Mouse (Mus musculus) gastrocnemius, adult 2 months (tissue): ENCODE data around the gene Cacna1e. TPM values are rescaled to one million over a fixed set of nuclear protein-coding genes. Genes with fewer than 3 reads are reported as not detected.
A peak's percentile ranks its signal among the peaks of the same experiment; 100 is the strongest.

Experiments
- DNase-seq: peaks from one replicate; pipeline ENCODE4 v3.0.0; 2022
- H3K27ac ChIP-seq: fragments of 200-600 bp; 2 replicates; pipeline ENCODE4 v1.8.1; 2022; ENCODE audit warnings: mild to moderate bottlenecking
- H3K4me3 ChIP-seq: fragments of 200-600 bp; 2 replicates; pipeline ENCODE4 v1.8.1; 2022; ENCODE audit warnings: mild to moderate bottlenecking, moderate library complexity
- CTCF ChIP-seq: fragments of 200-600 bp; IDR thresholded peaks from 2 replicates; pipeline ENCODE4 v1.8.1; 2022; ENCODE audit warnings: antibody characterized with exemption, mild to moderate bottlenecking, moderate library complexity
- intact Hi-C: fragments of 180-260 bp; cut with DNase I; formaldehyde crosslinking; loops from one replicate; pipeline ENCODE4 v1.15.1; 2025
- total RNA-seq, 2 experiments: library from RNA; stranded (reverse); gene quantifications; 2 replicates each; pipeline ENCODE4 v1.2.3; 2021

Gene Cacna1e
- total RNA-seq, 2 experiments from 2014 or later, result 0.05 to 0.06 TPM

DNA sequence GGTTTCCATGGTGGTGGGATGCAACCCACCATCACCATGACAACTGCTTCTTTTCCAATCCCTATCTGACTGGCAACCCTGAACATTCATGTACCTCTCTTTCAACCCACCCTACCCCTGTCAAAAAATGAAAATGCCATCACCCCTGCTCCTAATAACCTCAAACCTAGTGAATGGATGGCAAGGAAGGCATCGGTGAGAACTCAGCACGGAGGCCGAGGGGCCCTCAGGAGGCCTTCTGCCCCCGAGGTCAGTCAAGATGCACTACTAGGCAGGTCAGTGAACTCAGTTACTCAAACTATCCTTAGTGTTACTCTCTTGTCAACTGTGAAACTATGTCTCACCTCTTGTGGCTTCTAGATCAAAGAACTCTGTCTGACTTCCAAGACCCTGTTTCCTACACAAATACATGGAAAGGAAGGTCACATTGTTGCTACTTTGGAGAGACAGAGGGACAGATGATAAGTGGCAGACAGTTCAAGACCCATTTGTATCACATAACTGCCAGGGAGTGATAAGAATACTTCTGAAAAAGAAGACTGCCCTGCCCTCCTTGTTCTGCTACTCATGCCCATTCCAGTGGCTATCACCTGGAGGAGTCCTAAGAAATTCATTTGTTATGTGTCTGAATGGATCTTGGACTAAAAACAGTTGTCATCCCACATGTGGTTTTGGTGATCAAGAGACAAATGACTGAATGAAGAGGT, 176.6 kb downstream of the Cacna1e start:
- no peak for DNase-seq
- TF ChIP-seq CTCF, result no peak
- intact Hi-C loops, result no loop called here
- Histone ChIP-seq H3K4me3 (no peak overlapping the region), H3K27ac (no peak overlapping the region)

DNA sequence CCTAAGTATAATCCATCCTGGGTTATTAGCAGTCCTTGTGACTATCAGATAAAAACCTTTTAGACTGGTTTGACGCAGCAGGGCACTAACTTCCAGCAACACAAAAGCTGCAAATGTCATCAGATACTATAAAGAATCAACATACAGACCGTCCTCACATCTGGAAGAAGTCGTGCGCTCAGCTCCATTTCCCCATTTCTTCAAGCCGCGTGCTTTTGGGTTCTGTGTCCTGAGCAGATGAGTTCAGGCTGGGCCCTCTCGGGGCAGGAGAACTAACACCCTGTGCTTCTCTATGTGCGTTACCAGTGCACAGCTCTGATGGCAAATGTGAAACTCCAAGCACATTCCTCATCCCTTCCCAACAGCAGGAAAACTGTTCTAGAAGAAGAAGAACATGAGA, 177.3 kb downstream of the Cacna1e start:
- DNase-seq, result no peak
- intact Hi-C loops, result no loop called here
- TF ChIP-seq CTCF, result no peak
- no peak overlapping the region for H3K4me3 ChIP-seq
- H3K27ac ChIP-seq, result no peak overlapping the region

DNA sequence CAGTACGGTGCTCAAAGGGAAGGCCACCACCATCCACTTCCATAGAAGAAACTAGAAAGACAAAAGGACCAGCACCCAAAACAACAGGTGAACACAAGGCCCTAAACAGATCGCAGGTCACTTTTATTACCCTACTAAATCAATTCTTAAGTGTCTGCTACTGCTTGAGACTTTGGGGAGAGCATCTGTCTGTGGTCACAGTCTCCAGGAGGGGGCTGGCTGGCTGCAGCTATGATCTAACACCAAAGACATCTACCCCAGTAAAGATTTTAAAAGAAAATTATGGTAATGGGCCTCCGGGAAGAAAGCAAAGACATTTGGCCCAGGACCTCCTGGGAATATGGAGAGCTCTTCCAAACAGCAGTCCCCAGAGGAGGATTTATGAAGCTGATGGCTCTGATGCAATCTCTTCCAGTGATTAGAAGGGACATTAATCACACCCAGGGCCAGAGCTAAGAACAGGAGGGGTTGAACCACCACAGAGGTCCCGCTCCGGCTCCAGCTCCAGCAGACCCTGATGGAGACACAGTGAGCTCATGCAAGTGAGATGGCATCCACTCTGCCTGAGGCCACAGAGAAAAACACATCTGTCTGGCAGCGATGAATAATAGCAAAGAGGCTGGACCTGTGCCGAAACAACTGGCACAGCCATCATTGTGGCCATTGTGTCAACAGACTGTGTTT, 178.3 kb downstream of the Cacna1e start:
- no peak for DNase-seq
- H3K27ac ChIP-seq, result no peak overlapping the region
- intact Hi-C loops, result no loop called here
- H3K4me3 ChIP-seq, result no peak overlapping the region
- TF ChIP-seq CTCF, result no peak

DNA sequence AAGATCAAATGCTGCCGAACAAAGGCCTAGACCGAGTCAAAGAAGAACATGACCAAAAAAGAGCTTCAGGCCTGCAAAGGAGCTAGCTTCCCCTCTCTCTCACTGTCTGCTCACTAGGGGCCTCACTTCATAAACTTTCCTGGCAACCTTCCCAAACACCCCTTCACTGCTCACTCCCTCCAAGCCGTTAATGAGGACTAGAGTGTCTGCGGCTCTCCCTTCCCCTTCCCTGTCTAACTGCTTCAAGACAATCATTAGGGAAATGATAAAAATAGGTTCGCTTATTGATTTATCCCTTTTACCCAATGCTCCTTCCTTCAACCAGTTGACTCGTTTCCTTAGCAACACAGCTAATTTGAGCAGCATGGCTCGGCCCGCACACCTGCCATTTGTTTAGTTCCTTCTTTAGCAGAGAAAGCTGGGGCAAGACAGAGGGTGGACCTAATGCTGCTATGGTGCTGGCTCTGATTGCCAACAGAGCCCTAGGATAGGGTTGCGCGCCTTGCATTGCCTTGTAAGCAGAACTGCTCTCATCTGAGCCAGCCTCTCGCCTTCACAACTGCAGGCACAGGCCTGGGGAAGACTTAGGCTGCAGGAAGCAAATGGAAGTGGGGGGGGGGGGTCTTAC, 179.6 kb downstream of the Cacna1e start:
- DNase-seq, result peak; percentile 36
- no peak for TF ChIP-seq CTCF
- Histone ChIP-seq H3K27ac (no peak overlapping the region), H3K4me3 (no peak overlapping the region)
- intact Hi-C loops, result no loop called here

DNA sequence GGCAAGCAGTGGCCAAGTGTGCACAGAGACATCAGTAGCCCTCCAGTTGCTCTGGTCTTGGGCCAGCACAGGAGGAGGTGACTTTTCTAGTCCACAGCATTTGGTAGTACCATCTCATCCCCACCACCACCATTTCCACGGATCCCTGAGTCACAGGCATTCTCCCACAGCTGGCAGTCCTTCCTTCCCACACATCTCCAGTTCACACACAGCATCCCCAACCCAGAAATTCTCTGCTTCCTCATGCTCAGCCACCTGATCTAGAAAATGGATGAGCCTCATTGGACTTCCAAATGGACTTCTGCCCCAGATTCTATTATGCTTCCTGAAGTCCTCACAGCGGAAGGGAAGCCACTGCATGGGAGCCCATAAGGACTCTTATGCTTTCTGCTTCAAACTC, 181.7 kb downstream of the Cacna1e start:
- no peak for DNase-seq
- intact Hi-C loops, result no loop called here
- no peak for TF ChIP-seq CTCF
- Histone ChIP-seq H3K27ac (no peak overlapping the region), H3K4me3 (no peak overlapping the region)

DNA sequence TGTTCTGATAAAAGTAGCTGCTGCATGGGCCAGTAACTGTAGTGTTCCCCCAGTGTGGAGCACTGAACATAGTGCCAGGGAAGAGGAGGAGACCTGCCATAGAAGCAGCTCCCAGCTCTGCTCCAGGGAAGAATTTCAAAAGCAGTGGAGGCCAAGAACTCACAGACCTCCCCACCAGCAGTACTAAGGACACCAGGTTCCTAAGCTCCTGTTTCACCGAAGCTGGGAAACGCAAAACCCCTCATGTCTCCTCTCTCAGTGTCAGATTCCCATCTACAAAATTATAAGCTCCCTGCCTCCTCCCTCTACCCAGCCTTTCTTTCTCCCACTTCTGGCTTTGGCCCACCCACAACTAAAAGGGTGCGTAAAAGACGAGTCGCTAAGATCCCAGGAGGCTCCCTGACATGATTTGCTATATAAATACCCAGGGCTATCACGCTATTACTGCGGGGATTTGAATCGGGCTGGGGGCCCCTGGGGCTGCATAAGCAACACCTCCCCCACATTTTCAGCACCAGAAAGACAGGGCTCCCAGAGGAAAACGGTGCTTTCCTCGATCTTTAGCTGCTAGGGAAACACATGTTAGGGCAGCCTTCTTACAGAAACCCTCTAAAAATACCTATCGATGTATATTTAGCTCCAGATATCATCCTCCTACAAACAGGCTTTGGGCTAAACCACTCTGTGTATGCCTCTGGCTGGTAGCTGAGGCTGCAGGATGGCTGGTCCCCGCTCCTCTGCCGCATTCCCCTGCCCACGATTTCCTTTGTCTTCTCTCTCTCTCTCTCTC, 195.2 kb downstream of the Cacna1e start:
- peak overlapping the region; percentile 50 for H3K4me3 ChIP-seq
- peak overlapping the region; percentile 86 for H3K27ac ChIP-seq
- no peak for TF ChIP-seq CTCF
- intact Hi-C loops, result no loop called here
- peak; percentile 56 for DNase-seq

DNA sequence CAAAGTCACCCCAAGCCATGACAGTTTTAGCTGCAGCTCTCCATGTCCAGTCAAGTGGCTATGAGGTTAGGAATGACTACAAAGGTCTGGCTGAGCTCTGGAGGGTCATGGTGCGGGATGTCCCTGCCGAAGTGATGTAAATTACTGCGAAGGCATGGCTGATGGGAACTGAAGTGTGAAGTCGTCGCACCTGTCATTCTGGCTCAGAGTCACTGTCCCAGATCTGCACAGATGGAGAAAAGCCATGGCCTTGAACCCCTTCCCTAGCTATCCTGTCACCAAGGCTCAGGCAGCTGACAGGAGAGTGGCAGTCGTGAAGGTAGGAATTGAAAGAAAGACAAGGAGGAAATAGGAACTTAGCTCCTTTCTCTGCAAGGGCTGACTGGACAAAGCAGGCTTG, 197.4 kb downstream of the Cacna1e start:
- intact Hi-C loops, result no loop called here
- no peak for TF ChIP-seq CTCF

DNA sequence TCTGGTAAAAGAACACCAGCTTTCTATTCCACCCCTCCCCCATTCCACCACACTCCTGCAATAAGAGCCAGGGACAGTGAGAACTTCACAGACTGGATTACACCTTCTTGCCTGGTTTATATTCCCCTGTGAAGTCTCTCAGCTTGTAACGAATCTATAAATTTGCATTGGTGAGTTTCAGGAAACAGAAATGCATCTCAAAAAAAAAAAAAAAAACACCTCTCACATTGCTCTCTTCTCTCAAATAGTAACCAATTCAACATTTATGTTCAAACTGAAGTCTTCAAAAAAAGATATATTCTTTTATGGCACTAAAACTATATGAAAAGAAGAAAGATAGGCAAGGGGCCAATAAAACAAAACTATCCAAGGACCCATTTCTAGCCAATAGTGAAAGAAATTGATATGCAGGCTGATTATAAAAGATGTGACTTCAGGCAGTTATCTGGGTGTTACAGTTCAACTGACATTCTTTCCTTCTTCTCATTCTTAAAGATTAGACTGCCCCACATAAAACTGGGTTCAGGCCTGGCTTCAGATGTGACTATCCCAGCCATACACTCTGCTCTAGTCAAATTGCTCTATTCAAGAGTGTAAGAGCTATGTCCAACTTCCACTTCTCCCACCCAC, 200.7 kb downstream of the Cacna1e start:
- DNase-seq, result no peak
- intact Hi-C loops, result no loop called here
- Histone ChIP-seq H3K27ac (no peak overlapping the region), H3K4me3 (no peak overlapping the region)
- no peak for TF ChIP-seq CTCF

More for the DNA sequence above, 197.4 kb downstream of the Cacna1e start:
- DNase-seq, result no peak
- no peak overlapping the region for H3K27ac ChIP-seq
- no peak overlapping the region for H3K4me3 ChIP-seq

DNA sequence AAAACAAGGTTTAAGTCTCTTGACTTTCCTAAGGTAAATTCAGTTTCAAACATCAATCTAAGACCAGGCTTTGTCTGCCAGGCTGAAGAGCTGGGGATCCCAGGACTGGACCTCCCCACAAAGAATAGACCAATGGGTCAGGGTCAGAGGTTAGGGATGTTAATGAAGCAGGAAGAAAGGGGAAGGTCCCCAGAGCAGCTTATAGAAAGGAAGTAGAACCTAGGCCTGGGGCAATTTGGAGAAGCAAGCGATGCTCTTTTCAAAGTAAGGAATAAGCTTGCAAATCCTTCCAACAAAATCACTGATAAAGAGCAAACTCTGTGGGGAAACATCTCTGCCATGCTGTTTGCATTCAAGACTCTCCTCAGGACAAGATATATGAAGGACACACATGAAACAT, 205.3 kb downstream of the Cacna1e start:
- Histone ChIP-seq H3K4me3 (no peak overlapping the region), H3K27ac (no peak overlapping the region)
- intact Hi-C loops, result no loop called here
- TF ChIP-seq CTCF, result no peak
- no peak for DNase-seq

DNA sequence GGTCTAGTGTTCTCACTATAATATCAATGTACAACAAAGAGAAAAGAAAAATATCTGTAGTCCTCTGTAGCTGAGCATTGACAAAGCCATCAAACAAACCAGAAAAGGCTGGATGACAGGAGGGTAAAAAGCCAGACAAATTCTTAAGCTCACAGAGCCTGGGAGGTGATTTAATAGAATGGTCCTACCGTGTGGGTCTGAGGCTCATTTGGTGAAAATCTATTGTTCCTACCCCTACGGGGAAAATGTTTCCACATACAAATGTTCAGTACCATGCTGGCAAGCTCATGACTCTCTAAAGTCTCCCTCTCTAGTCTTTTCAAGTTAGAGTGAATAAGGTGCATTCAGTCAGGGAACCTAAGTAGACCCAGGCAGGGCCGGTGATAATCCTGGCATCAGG, 206.2 kb downstream of the Cacna1e start:
- no peak for DNase-seq
- intact Hi-C loops, result no loop called here
- no peak overlapping the region for H3K27ac ChIP-seq
- TF ChIP-seq CTCF, result no peak
- H3K4me3 ChIP-seq, result no peak overlapping the region

DNA sequence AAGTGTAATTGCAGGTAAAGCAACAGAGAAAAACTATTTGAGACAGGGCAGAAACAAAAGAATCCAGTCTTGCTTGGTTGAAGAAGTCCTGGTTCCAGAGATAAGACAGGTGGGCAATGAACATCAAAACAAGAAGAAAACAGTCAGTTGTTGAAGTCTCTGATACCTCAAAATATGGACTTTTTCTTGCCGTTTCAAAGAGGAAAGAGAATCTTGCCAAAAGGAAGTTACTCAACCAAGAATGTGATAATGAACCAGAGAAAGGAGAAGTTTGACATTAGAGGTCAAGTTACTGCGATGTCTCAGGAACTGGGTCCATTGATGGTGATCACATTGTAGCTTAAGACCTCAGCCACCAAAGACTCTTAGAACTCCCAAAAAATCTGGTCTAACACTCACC, 206.6 kb downstream of the Cacna1e start:
- Histone ChIP-seq H3K27ac (no peak overlapping the region), H3K4me3 (no peak overlapping the region)
- no peak for DNase-seq
- no peak for TF ChIP-seq CTCF
- intact Hi-C loops, result no loop called here

DNA sequence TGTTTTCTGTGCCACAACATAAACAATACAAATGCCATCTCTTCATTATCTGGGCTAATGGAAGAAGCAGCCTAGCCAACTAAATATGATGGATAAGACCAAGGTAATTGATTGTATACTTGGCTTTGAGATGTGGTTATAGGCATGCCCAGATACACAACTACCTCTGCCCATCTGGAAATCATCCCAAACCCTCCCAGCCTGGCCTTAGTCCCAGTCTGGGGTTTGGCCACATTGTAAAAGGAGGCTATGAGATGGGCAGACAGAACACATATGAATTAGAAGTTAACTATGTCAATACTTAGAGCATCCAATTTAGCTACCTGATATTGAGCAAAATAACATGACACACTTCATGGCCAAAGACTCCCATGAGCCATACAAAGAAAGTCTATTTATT, 220.6 kb downstream of the Cacna1e start:
- no peak for DNase-seq
- intact Hi-C loops, result no loop called here
- Histone ChIP-seq H3K27ac (no peak overlapping the region), H3K4me3 (no peak overlapping the region)
- no peak for TF ChIP-seq CTCF
